Mouse (Mus musculus) embryonic facial prominence, embryonic 11.5 days (tissue): ENCODE results near the gene Grin3b. TPM values are rescaled to one million over a fixed set of nuclear protein-coding genes. Genes with fewer than 3 reads are reported as not detected.
"Not testable (repeated sequence)": the region's sequence is repeated elsewhere in the genome, so short reads cannot be mapped to it uniquely, and the experiment has no call there.

Experiments used
- ATAC-seq: fragments of 200-750 bp; cut with Nextera tagmentation; replicated peaks from 2 replicates; pipeline ENCODE4 v1.8.0; 2017; ENCODE audit warnings: low read depth; ENCODE audit not compliant: insufficient number of reproducible peaks, low FRiP score, low TSS enrichment
- DNase-seq: peaks from one replicate; pipeline ENCODE4 v3.0.0-alpha.2; 2015; ENCODE audit warnings: low spot score
- H3K27ac ChIP-seq: fragments of 300-500 bp; sonication (generic); replicated peaks from 2 replicates; pipeline ENCODE4 v1.5.1; 2014; ENCODE audit warnings: mild to moderate bottlenecking, low read depth, low read length, control low read depth
- H3K27me3 ChIP-seq: fragments of 300-500 bp; sonication (generic); 2 replicates; pipeline ENCODE4 v1.6.1; 2014; ENCODE audit warnings: mild to moderate bottlenecking, low read length, moderate library complexity, mixed read lengths; ENCODE audit not compliant: control insufficient read depth, insufficient read depth
- H3K36me3 ChIP-seq: fragments of 300-500 bp; sonication (generic); replicated peaks from 2 replicates; pipeline ENCODE4 v1.6.1; 2014; ENCODE audit warnings: low read depth, mild to moderate bottlenecking, low read length, moderate library complexity, mixed read lengths; ENCODE audit not compliant: control insufficient read depth, insufficient read depth
- H3K4me1 ChIP-seq: fragments of 300-500 bp; sonication (generic); 2 replicates; pipeline ENCODE4 v1.6.1; 2014; ENCODE audit warnings: low read length, mixed read lengths; ENCODE audit not compliant: control insufficient read depth, insufficient read depth
- H3K4me2 ChIP-seq: fragments of 300-500 bp; sonication (generic); 2 replicates; pipeline ENCODE4 v1.6.1; 2014; ENCODE audit warnings: low read depth, mild to moderate bottlenecking, control low read depth, low read length, moderate library complexity
- H3K4me3 ChIP-seq: fragments of 300-500 bp; sonication (generic); 2 replicates; pipeline ENCODE4 v1.5.1; 2014; ENCODE audit warnings: low read depth, low read length, control low read depth
- H3K9ac ChIP-seq: fragments of 300-500 bp; sonication (generic); replicated peaks from 2 replicates; pipeline ENCODE4 v1.6.1; 2014; ENCODE audit warnings: mild to moderate bottlenecking, control low read depth, low read length
- H3K9me3 ChIP-seq: fragments of 300-500 bp; sonication (generic); replicated peaks from 2 replicates; pipeline ENCODE4 v1.6.1; 2016; ENCODE audit warnings: mild to moderate bottlenecking, low read length, inconsistent platforms, mixed read lengths; ENCODE audit not compliant: control insufficient read depth
- WGBS: fragments of 180-500 bp; shearing (Covaris S2); extraction: QIAGEN DNeasy Blood & Tissue Kit; methylation state at CpG from one replicate; pipeline ENCODE4 v1.1.7; 2014; 5-methylcytosine and 5-hydroxymethylcytosine counted together
- polyA plus RNA-seq: library from polyadenylated mRNA; unstranded; fragments of >200 nt; fragmentation: Nextera tagmentation; extraction: Ambion mirVana; gene quantifications from 2 replicates; pipeline ENCODE4 v1.2.1, GENCODE M21; 2014

The Grin3b gene
- polyA plus RNA-seq, 1 experiment from 2014 or later: 0.21 TPM

GRCm38 (mm10) chr10:79953946-79954345 lies 16.6 kb upstream of the Grin3b start:
- Histone ChIP-seq H3K27me3 (no peaks in the 10 kb centered on the region), H3K4me2 (no peak overlapping the region), H3K9ac (no peak overlapping the region), H3K27ac (no peak overlapping the region), H3K4me3 (no peak overlapping the region), H3K4me1 (no peaks in the 10 kb centered on the region), H3K9me3 (no peaks in the 10 kb centered on the region), H3K36me3 (peaks cover 7% of the 10 kb centered on the region)
- no peak for ATAC-seq
- no peak for DNase-seq
- 92% methylated on average over 6 of the region's 6 CpGs for WGBS

- WGBS: 72% methylated on average over 9 of the region's 9 CpGs
- no peak for DNase-seq
- Histone ChIP-seq H3K4me1 (no peaks in the 10 kb centered on the region), H3K9me3 (no peaks in the 10 kb centered on the region), H3K36me3 (peaks cover 5% of the 10 kb centered on the region), H3K4me3 (no peak overlapping the region), H3K27ac (no peak overlapping the region), H3K4me2 (no peak overlapping the region), H3K27me3 (no peaks in the 10 kb centered on the region), H3K9ac (no peak overlapping the region)
- ATAC-seq: no peak
Observed at GRCm38 (mm10) chr10:79955691-79956090, 14.8 kb upstream of the Grin3b start.

GRCm38 (mm10) chr10:79956643-79957154 lies 13.8 kb upstream of the Grin3b start:
- 20% methylated on average over 4 of the region's 4 CpGs for WGBS
- DNase-seq: no peak
- Histone ChIP-seq H3K9ac (no peak overlapping the region), H3K4me3 (no peak overlapping the region), H3K4me1 (no peaks in the 10 kb centered on the region), H3K9me3 (no peaks in the 10 kb centered on the region), H3K4me2 (no peak overlapping the region), H3K27ac (no peak overlapping the region), H3K36me3 (no peaks in the 10 kb centered on the region; the same call in 1 of the 2 replicates), H3K27me3 (no peaks in the 10 kb centered on the region)
- ATAC-seq: no peak

GRCm38 (mm10) chr10:79958140-79958816 lies 12.2 kb upstream of the Grin3b start:
- Histone ChIP-seq H3K4me3 (no peak overlapping the region), H3K27ac (no peak overlapping the region), H3K9ac (no peak overlapping the region), H3K27me3 (no peaks in the 10 kb centered on the region), H3K36me3 (peaks cover 5% of the 10 kb centered on the region; the same call in 1 of the 2 replicates), H3K9me3 (no peaks in the 10 kb centered on the region), H3K4me1 (no peaks in the 10 kb centered on the region), H3K4me2 (no peak overlapping the region; the same call in 1 of the 2 replicates)
- DNase-seq (peak; percentile 78), ATAC-seq (no peak)
- 11% methylated on average over 21 of the region's 21 CpGs for WGBS

- H3K4me2 ChIP-seq, H3K4me3 ChIP-seq, H3K27ac ChIP-seq, H3K9ac ChIP-seq, H3K36me3 ChIP-seq, H3K27me3 ChIP-seq, H3K9me3 ChIP-seq, H3K4me1 ChIP-seq, ATAC-seq: not testable (repeated sequence)
- 35% methylated on average over 10 of the region's 10 CpGs for WGBS
- DNase-seq: peak; percentile 19
Observed at GRCm38 (mm10) chr10:79959412-79959811, 11.1 kb upstream of the Grin3b start.

- H3K4me3 ChIP-seq: peak within 1 kb of the TSS; percentile 99
- H3K4me2 ChIP-seq: peak within 1 kb of the TSS; percentile 80
- under 1% methylated on average over 61 of the region's 61 CpGs for WGBS
- peak; percentile 100 for DNase-seq
- H3K9ac ChIP-seq: peak within 1 kb of the TSS; percentile 86
- no peaks in the 10 kb centered on the region for H3K27me3 ChIP-seq
- H3K36me3 ChIP-seq: peaks cover 5% of the 10 kb centered on the region
- 0 out of 2 replicates have a peak within 1 kb of the TSS, but pooled peaks have one; percentile 41 for H3K27ac ChIP-seq
- peak; percentile 94 for ATAC-seq
- no peaks in the 10 kb centered on the region for H3K4me1 ChIP-seq
- H3K9me3 ChIP-seq: no peaks in the 10 kb centered on the region
Observed at GRCm38 (mm10) chr10:79959847-79960601, 10.5 kb upstream of the Grin3b start, which contains the start of gene Wdr18. Gene Wdr18, plus strand, starts transcription at chr10:79960152.

- Histone ChIP-seq H3K27ac (no peak overlapping the region), H3K9me3 (no peaks in the 10 kb centered on the region), H3K36me3 (peaks cover 5% of the 10 kb centered on the region), H3K4me3 (peak overlapping the region; percentile 99), H3K9ac (peak overlapping the region; percentile 86), H3K27me3 (no peaks in the 10 kb centered on the region), H3K4me1 (no peaks in the 10 kb centered on the region), H3K4me2 (peak overlapping the region; percentile 80)
- no peak for ATAC-seq
- WGBS: 13% methylated on average over 10 of the region's 10 CpGs
- no peak for DNase-seq
Observed at GRCm38 (mm10) chr10:79960671-79961294, 9.7 kb upstream of the Grin3b start.
